Mouse (Mus musculus) lung, postnatal 0 days (tissue): ENCODE measurements around the gene Ptpn14.

Experiments used
- CTCF ChIP-seq: IDR thresholded peaks from 2 replicates; pipeline ENCODE4 v1.5.1; 2016; ENCODE audit warnings: antibody characterized with exemption, mild to moderate bottlenecking
- EP300 ChIP-seq: IDR thresholded peaks from 2 replicates; pipeline ENCODE4 v1.6.1; 2016; ENCODE audit warnings: antibody characterized with exemption, mild to moderate bottlenecking, control low read depth

- no peak for TF ChIP-seq EP300
- TF ChIP-seq CTCF, result no peak
These were observed 54.6 kb downstream of the Ptpn14 start for GRCm38 (mm10) chr1:189782709-189783108.
